Mouse (Mus musculus): ENCODE results near the gene F3. TPM values are rescaled to one million over a fixed set of nuclear protein-coding genes. Genes with fewer than 3 reads are reported as not detected.
"Not testable (repeated sequence)": the region's sequence is repeated elsewhere in the genome, so short reads cannot be mapped to it uniquely, and the experiment has no call there.

Gene F3
- polyA plus RNA-seq, 1 experiment, result 3.6 TPM

DNA sequence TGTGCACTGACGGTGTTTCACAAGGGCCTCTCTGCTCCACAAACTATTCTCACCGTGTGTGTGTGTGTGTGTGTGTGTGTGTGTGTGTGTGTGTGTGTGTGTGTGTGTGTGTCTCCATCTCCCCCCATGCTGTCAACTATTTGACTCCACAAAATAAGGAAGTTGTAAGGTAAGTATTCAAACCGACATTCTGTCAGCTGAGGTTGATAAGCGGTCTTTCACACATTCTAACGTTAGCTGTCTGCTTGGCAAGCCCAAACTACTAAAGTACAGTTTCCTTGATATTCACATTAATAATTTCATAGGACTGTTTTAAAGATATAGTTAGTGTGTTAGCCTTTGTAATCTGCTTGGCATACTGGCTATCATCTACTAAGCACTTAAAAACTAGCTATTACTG, 43.5 kb downstream of the F3 start:
- no peak overlapping the region for H3K4me2 ChIP-seq (ENCODE audit: low read depth)
- TF ChIP-seq MYOG (IDR thresholded peaks at IDR 0.05; ENCODE audit: control insufficient read depth in 1 of 3, insufficient read depth in 1 of 3, insufficient read length in 2 of 3, low read depth in 2 of 3) (no peak), MYOD1 (IDR thresholded peaks at IDR 0.05; ENCODE audit: control insufficient read depth in 1 of 3, insufficient read length in 2 of 3, low read depth in 2 of 3) (no peak), USF1 (IDR thresholded peaks at IDR 0.05; ENCODE audit: low read depth) (no peak), TCF12 (IDR thresholded peaks at IDR 0.05; ENCODE audit: insufficient read depth, poor library complexity, severe bottlenecking) (no peak), POLR2AphosphoS2 (IDR thresholded peaks at IDR 0.05; ENCODE audit: insufficient read length, low read depth) (no peak), POLR2A (IDR thresholded peaks at IDR 0.05; ENCODE audit: insufficient read length, low read depth) (no peak), TCF3 (IDR thresholded peaks at IDR 0.05; ENCODE audit: insufficient read length, low read depth) (no peak), SRF (IDR thresholded peaks at IDR 0.05; ENCODE audit: control insufficient read depth, insufficient read length, low read depth) (no peak), MAX (IDR thresholded peaks at IDR 0.05; ENCODE audit: low read depth) (no peak), REST (IDR thresholded peaks at IDR 0.05; ENCODE audit: insufficient read depth, insufficient read length) (no peak), E2F4 (IDR thresholded peaks at IDR 0.05; ENCODE audit: insufficient read depth) (no peak), CEBPB (IDR thresholded peaks at IDR 0.05; ENCODE audit: insufficient read depth, poor library complexity, severe bottlenecking) (no peak)

DNA sequence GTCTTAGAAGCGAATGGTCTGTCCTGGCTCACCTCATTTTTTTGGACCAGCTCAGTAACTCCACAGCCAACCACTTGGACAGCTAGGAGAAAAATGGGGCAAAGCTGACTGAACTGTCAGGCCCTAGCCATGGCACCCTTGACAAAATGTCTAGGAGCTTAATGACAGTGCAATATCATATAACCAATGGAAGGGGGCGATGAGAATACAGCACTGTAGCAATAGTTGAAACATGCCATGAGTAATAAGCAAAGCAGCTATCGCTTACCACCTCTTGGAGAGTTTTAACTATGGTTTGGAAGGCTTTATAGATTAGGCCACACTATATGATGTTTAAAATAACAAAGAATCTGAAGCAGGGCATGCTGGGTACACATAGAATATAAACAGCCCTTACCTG, 45.4 kb downstream of the F3 start:
- Histone ChIP-seq H3K79me2 (ENCODE audit: control insufficient read depth, insufficient read depth) (no peaks in the 10 kb centered on the region), H3K4me2 (ENCODE audit: low read depth) (no peak overlapping the region), H3K36me3 (ENCODE audit: control insufficient read depth, insufficient read depth) (peaks cover 53% of the 10 kb centered on the region), H3K27me3 (ENCODE audit: control insufficient read depth, insufficient read depth, insufficient read length) (no peaks in the 10 kb centered on the region), H3ac (ENCODE audit: control insufficient read depth, insufficient read length) (no peak overlapping the region), H3K4me3 (no peak overlapping the region)
- TF ChIP-seq TCF12 (IDR thresholded peaks at IDR 0.05; ENCODE audit: insufficient read depth, poor library complexity, severe bottlenecking), result no peak

More for the DNA sequence above, 43.5 kb downstream of the F3 start:
- H3K27me3 ChIP-seq (ENCODE audit: control insufficient read depth, insufficient read depth, insufficient read length), result no peaks in the 10 kb centered on the region
- H3K79me2 ChIP-seq (ENCODE audit: control insufficient read depth, insufficient read depth), result no peaks in the 10 kb centered on the region
- H3ac ChIP-seq (ENCODE audit: control insufficient read depth, insufficient read length), result no peak overlapping the region
- peaks cover 39% of the 10 kb centered on the region for H3K36me3 ChIP-seq (ENCODE audit: control insufficient read depth, insufficient read depth)
- no peak overlapping the region for H3K4me3 ChIP-seq

DNA sequence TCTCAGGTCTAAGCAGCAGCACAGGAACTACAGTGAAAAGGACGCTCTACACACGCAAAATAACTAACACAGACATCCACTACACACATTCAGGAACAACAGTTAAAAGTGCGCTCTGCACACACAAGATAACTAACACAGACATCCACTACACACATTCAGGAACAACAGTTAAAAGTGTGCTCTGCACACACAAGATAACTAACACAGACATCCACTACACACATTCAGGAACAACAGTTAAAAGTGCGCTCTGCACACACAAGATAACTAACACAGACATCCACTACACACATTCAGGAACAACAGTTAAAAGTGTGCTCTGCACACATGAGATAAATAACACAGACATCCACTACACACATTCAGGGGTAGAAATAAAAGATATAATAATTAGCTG, 50.0 kb downstream of the F3 start:
- H3K36me3 ChIP-seq (ENCODE audit: control insufficient read depth, insufficient read depth), result peaks cover 48% of the 10 kb centered on the region
- H3K27me3 ChIP-seq (ENCODE audit: control insufficient read depth, insufficient read depth, insufficient read length); H3K4me2 ChIP-seq (ENCODE audit: low read depth): not testable (repeated sequence)

DNA sequence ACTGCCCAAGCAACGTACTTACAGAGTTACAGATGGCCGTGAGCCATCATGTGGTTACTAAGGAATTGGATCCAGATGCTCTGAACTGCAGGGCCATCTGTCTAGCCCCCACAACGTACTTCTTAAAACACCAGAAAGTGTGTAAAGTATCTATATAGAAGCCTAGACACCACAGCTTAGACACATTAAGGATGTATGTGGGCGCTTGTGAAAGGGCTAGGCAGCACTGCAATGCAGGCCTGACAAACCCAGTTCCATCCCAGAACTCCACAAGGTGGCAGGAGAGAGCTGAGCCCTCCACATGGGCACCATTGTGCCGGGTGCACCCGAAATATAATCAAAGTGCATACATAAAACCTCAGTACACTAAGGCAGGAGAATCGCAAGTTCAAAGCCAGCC, 54.6 kb downstream of the F3 start:
- Histone ChIP-seq H3K4me3 (no peak overlapping the region), H3K27me3 (ENCODE audit: control insufficient read depth, insufficient read depth, insufficient read length) (no peaks in the 10 kb centered on the region), H3ac (ENCODE audit: control insufficient read depth, insufficient read length) (no peak overlapping the region), H3K4me2 (ENCODE audit: low read depth) (no peak overlapping the region), H3K36me3 (ENCODE audit: control insufficient read depth, insufficient read depth) (peaks cover 22% of the 10 kb centered on the region), H3K79me2 (ENCODE audit: control insufficient read depth, insufficient read depth) (no peaks in the 10 kb centered on the region)
- TF ChIP-seq MYOG (IDR thresholded peaks at IDR 0.05; ENCODE audit: control insufficient read depth in 1 of 3, insufficient read depth in 1 of 3, insufficient read length in 2 of 3, low read depth in 2 of 3) (no peak), MAX (IDR thresholded peaks at IDR 0.05; ENCODE audit: low read depth) (no peak), POLR2A (IDR thresholded peaks at IDR 0.05; ENCODE audit: insufficient read length, low read depth) (no peak), SRF (IDR thresholded peaks at IDR 0.05; ENCODE audit: control insufficient read depth, insufficient read length, low read depth) (no peak), REST (IDR thresholded peaks at IDR 0.05; ENCODE audit: insufficient read depth, insufficient read length) (no peak), MYOD1 (IDR thresholded peaks at IDR 0.05; ENCODE audit: control insufficient read depth in 1 of 3, insufficient read length in 2 of 3, low read depth in 2 of 3) (no peak), USF1 (IDR thresholded peaks at IDR 0.05; ENCODE audit: low read depth) (no peak), TCF3 (IDR thresholded peaks at IDR 0.05; ENCODE audit: insufficient read length, low read depth) (no peak), CEBPB (IDR thresholded peaks at IDR 0.05; ENCODE audit: insufficient read depth, poor library complexity, severe bottlenecking) (no peak), POLR2AphosphoS2 (IDR thresholded peaks at IDR 0.05; ENCODE audit: insufficient read length, low read depth) (no peak), TCF12 (IDR thresholded peaks at IDR 0.05; ENCODE audit: insufficient read depth, poor library complexity, severe bottlenecking) (no peak), E2F4 (IDR thresholded peaks at IDR 0.05; ENCODE audit: insufficient read depth) (no peak)

More for the DNA sequence above, 50.0 kb downstream of the F3 start:
- H3K4me3 ChIP-seq; H3K79me2 ChIP-seq (ENCODE audit: control insufficient read depth, insufficient read depth); H3ac ChIP-seq (ENCODE audit: control insufficient read depth, insufficient read length): not testable (repeated sequence)

DNA sequence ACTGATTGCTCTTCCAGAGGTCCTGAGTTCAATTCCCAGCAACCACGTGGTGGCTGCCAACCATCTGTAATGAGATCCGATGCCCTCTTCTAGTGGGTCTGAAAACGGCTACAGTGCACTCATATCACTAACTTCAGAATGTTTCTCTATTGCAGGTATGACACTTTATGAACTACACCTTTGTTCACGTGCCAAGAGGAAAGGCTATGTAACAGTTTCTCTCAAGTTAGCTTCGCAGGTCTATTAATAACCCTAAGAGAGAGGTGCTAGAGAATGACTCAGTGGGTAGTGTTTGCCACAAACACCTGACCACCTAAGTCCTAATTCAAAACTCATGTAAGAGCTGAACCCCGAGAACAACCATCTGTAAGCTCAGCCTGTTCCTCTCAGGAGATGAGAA, 59.7 kb downstream of the F3 start:
- no peak overlapping the region for H3K4me3 ChIP-seq
- TF ChIP-seq REST (IDR thresholded peaks at IDR 0.05; ENCODE audit: insufficient read depth, insufficient read length) (no peak), USF1 (IDR thresholded peaks at IDR 0.05; ENCODE audit: low read depth) (no peak), MYOD1 (IDR thresholded peaks at IDR 0.05; ENCODE audit: control insufficient read depth in 1 of 3, insufficient read length in 2 of 3, low read depth in 2 of 3) (no peak), MAX (IDR thresholded peaks at IDR 0.05; ENCODE audit: low read depth) (no peak), TCF3 (IDR thresholded peaks at IDR 0.05; ENCODE audit: insufficient read length, low read depth) (no peak), POLR2A (IDR thresholded peaks at IDR 0.05; ENCODE audit: insufficient read length, low read depth) (no peak), SRF (IDR thresholded peaks at IDR 0.05; ENCODE audit: control insufficient read depth, insufficient read length, low read depth) (no peak), POLR2AphosphoS2 (IDR thresholded peaks at IDR 0.05; ENCODE audit: insufficient read length, low read depth) (no peak)
- H3K79me2 ChIP-seq (ENCODE audit: control insufficient read depth, insufficient read depth), result no peaks in the 10 kb centered on the region
- H3K36me3 ChIP-seq (ENCODE audit: control insufficient read depth, insufficient read depth), result no peaks in the 10 kb centered on the region
- no peak overlapping the region for H3K4me2 ChIP-seq (ENCODE audit: low read depth)
- H3K27me3 ChIP-seq (ENCODE audit: control insufficient read depth, insufficient read depth, insufficient read length), result no peaks in the 10 kb centered on the region
- no peak overlapping the region for H3ac ChIP-seq (ENCODE audit: control insufficient read depth, insufficient read length)

Other genes with a start within 250 kb of the F3 start
- 2.3 TPM for gene Slc44a3, start 191.1 kb upstream of the F3 start, polyA plus RNA-seq (2012; fragmentation: generic; extraction: Trizol)
- not detected for gene 4930432M17Rik, start 52.8 kb upstream of the F3 start, polyA plus RNA-seq (2012; fragmentation: generic; extraction: Trizol)
- 14.7 TPM for gene Abcd3, start 91.8 kb downstream of the F3 start, polyA plus RNA-seq (2012; fragmentation: generic; extraction: Trizol)
- 13.7 TPM for gene Arhgap29, start 229.0 kb downstream of the F3 start, polyA plus RNA-seq (2012; fragmentation: generic; extraction: Trizol)